Mouse (Mus musculus) MEL (cell line): ENCODE data around the gene Cbx8. TPM values are rescaled to one million over a fixed set of nuclear protein-coding genes. Genes with fewer than 3 reads are reported as not detected.

Experiments
- DNase-seq: peaks from one replicate; pipeline ENCODE4 v3.0.0; 2011; ENCODE audit warnings: low read depth, low spot score
- H3K27ac ChIP-seq: 2 replicates; pipeline ENCODE4 v1.5.1; 2012; ENCODE audit warnings: low read depth, mild to moderate bottlenecking, control low read depth, low read length, moderate library complexity; ENCODE audit not compliant: control insufficient read depth
- H3K27me3 ChIP-seq, 2 experiments: fragments of 150-350 bp in 1 of 2; sonication (generic) in 1 of 2; 2 replicates each; pipeline ENCODE4 v1.6.1; 2012; ENCODE audit warnings: low read length in 2 of 2, mild to moderate bottlenecking in 2 of 2, improper control_type of control experiment in 1 of 2, moderate library complexity in 1 of 2; ENCODE audit not compliant: insufficient read depth in 2 of 2, control insufficient read depth in 1 of 2
- H3K36me3 ChIP-seq, 2 experiments: 2 replicates each; pipeline ENCODE4 v1.6.1; 2012 to 2014; ENCODE audit warnings: low read length in 2 of 2, improper control_type of control experiment in 1 of 2, inconsistent platforms in 1 of 2, mild to moderate bottlenecking in 1 of 2; ENCODE audit not compliant: insufficient read depth in 2 of 2, control insufficient read depth in 1 of 2
- H3K4me1 ChIP-seq, 2 experiments: fragments of 150-350 bp in 1 of 2; sonication (generic) in 1 of 2; 2 replicates each; pipeline ENCODE4 v1.6.1; 2012; ENCODE audit warnings: low read length in 2 of 2, improper control_type of control experiment in 1 of 2, mild to moderate bottlenecking in 1 of 2; ENCODE audit not compliant: insufficient read depth in 2 of 2, control insufficient read depth in 1 of 2
- H3K4me3 ChIP-seq, 2 experiments: fragments of 150-350 bp in 1 of 2; sonication (generic) in 1 of 2; 2 replicates each; pipeline ENCODE4 v1.5.1; 2012; ENCODE audit warnings: low read depth in 2 of 2, low read length in 2 of 2, mild to moderate bottlenecking in 2 of 2, moderate library complexity in 2 of 2, control low read depth in 1 of 2, improper control_type of control experiment in 1 of 2; ENCODE audit not compliant: control insufficient read depth in 1 of 2, insufficient read depth in 1 of 2
- H3K79me2 ChIP-seq: 2 replicates; pipeline ENCODE4 v1.6.1; 2012; ENCODE audit warnings: mild to moderate bottlenecking, low read length, moderate library complexity; ENCODE audit not compliant: control insufficient read depth, poor library complexity, insufficient read depth
- H3K9ac ChIP-seq: 2 replicates; pipeline ENCODE4 v1.6.1; 2012; ENCODE audit warnings: low read depth, mild to moderate bottlenecking, control low read depth, low read length, moderate library complexity; ENCODE audit not compliant: control insufficient read depth, poor library complexity, severe bottlenecking
- H3K9me3 ChIP-seq: fragments of 150-350 bp; sonication (generic); replicated peaks from 2 replicates; pipeline ENCODE4 v1.6.1; 2012; ENCODE audit warnings: mild to moderate bottlenecking, low read length, improper control_type of control experiment, moderate library complexity; ENCODE audit not compliant: insufficient read depth
- BHLHE40 ChIP-seq: IDR thresholded peaks from 2 replicates; pipeline ENCODE4 v1.6.1; 2012; ENCODE audit warnings: low read depth, mild to moderate bottlenecking, inconsistent platforms, low read length, improper control_type of control experiment, borderline replicate concordance
- CHD1 ChIP-seq: IDR thresholded peaks from 2 replicates; pipeline ENCODE4 v1.6.1; 2012; ENCODE audit warnings: low read depth, mild to moderate bottlenecking, inconsistent platforms, low read length, improper control_type of control experiment
- CHD2 ChIP-seq: IDR thresholded peaks from 2 replicates; pipeline ENCODE4 v1.6.1; 2011; ENCODE audit warnings: low read length, improper control_type of control experiment
- CTCF ChIP-seq, 3 experiments: IDR thresholded peaks in 2 of 3; conservative IDR thresholded peaks in 1 of 3; 2 replicates each; pipeline ENCODE4 v1.5.1; 2011 to 2012; ENCODE audit warnings: low read length in 3 of 3, low read depth in 2 of 3, mild to moderate bottlenecking in 2 of 3, improper control_type of control experiment in 1 of 3, inconsistent platforms in 1 of 3, mixed read lengths in 1 of 3, moderate library complexity in 1 of 3; ENCODE audit not compliant: control insufficient read depth in 1 of 3, insufficient read depth in 1 of 3, poor library complexity in 1 of 3, severe bottlenecking in 1 of 3
- E2F4 ChIP-seq: IDR thresholded peaks from 2 replicates; pipeline ENCODE4 v1.6.1; 2011; ENCODE audit warnings: low read depth, low read length, improper control_type of control experiment, borderline replicate concordance
- ELF1 ChIP-seq: IDR thresholded peaks from 2 replicates; pipeline ENCODE4 v1.6.1; 2014; ENCODE audit warnings: low read depth, mild to moderate bottlenecking, inconsistent platforms, low read length, improper control_type of control experiment, moderate library complexity
- EP300 ChIP-seq, 2 experiments: IDR thresholded peaks; 2 replicates each; pipeline ENCODE4 v1.6.1; 2011; ENCODE audit warnings: improper control_type of control experiment in 2 of 2, low read length in 2 of 2, low read depth in 1 of 2, mild to moderate bottlenecking in 1 of 2
- ETS1 ChIP-seq: IDR thresholded peaks from 2 replicates; pipeline ENCODE4 v1.6.1; 2012; ENCODE audit warnings: low read depth, mild to moderate bottlenecking, inconsistent platforms, low read length, improper control_type of control experiment, moderate library complexity
- GABPA ChIP-seq: IDR thresholded peaks from 2 replicates; pipeline ENCODE4 v1.6.1; 2012; ENCODE audit warnings: low read depth, mild to moderate bottlenecking, inconsistent platforms, low read length, improper control_type of control experiment, moderate library complexity
- GATA1 ChIP-seq: IDR thresholded peaks from 2 replicates; pipeline ENCODE4 v1.6.1; 2011; ENCODE audit warnings: low read depth, low read length, improper control_type of control experiment
- HCFC1 ChIP-seq: IDR thresholded peaks from 2 replicates; pipeline ENCODE4 v1.6.1; 2012; ENCODE audit warnings: low read depth, mild to moderate bottlenecking, inconsistent platforms, low read length, improper control_type of control experiment, moderate library complexity
- JUND ChIP-seq: IDR thresholded peaks from 2 replicates; pipeline ENCODE4 v1.6.1; 2011; ENCODE audit warnings: low read depth, mild to moderate bottlenecking, improper control_type of control experiment, low read length
- MAX ChIP-seq: IDR thresholded peaks from 2 replicates; pipeline ENCODE4 v1.6.1; 2011; ENCODE audit warnings: low read length, improper control_type of control experiment
- MAZ ChIP-seq: IDR thresholded peaks from 2 replicates; pipeline ENCODE4 v1.6.1; 2012; ENCODE audit warnings: low read depth, mild to moderate bottlenecking, inconsistent platforms, low read length, improper control_type of control experiment
- MEF2A ChIP-seq: IDR thresholded peaks from 2 replicates; pipeline ENCODE4 v1.6.1; 2014; ENCODE audit warnings: low read depth, mild to moderate bottlenecking, inconsistent platforms, low read length, improper control_type of control experiment; ENCODE audit not compliant: poor library complexity, insufficient replicate concordance, severe bottlenecking; ENCODE audit errors: extremely low read depth
- MXI1 ChIP-seq: IDR thresholded peaks from 2 replicates; pipeline ENCODE4 v1.6.1; 2011; ENCODE audit warnings: mild to moderate bottlenecking, low read depth, low read length, improper control_type of control experiment
- MYB ChIP-seq: IDR thresholded peaks from 2 replicates; pipeline ENCODE4 v1.6.1; 2011; ENCODE audit warnings: mild to moderate bottlenecking, low read depth, low read length, improper control_type of control experiment
- MYC ChIP-seq: IDR thresholded peaks from 2 replicates; pipeline ENCODE4 v1.6.1; 2011; ENCODE audit warnings: low read depth, mild to moderate bottlenecking, low read length, improper control_type of control experiment, moderate library complexity
- NRF1 ChIP-seq: IDR thresholded peaks from 2 replicates; pipeline ENCODE4 v1.6.1; 2014; ENCODE audit warnings: low read depth, mild to moderate bottlenecking, inconsistent platforms, low read length, improper control_type of control experiment, moderate library complexity; ENCODE audit not compliant: poor library complexity, insufficient read depth, severe bottlenecking
- POLR2A ChIP-seq, 2 experiments: IDR thresholded peaks; 2 replicates each; pipeline ENCODE4 v1.6.1; 2011 to 2012; ENCODE audit warnings: low read length in 2 of 2, mild to moderate bottlenecking in 2 of 2, control low read depth in 1 of 2, improper control_type of control experiment in 1 of 2, low read depth in 1 of 2, moderate library complexity in 1 of 2; ENCODE audit not compliant: control insufficient read depth in 1 of 2, insufficient read depth in 1 of 2, poor library complexity in 1 of 2
- POLR2AphosphoS2 ChIP-seq: IDR thresholded peaks from 2 replicates; pipeline ENCODE4 v1.6.1; 2011; ENCODE audit warnings: low read length, improper control_type of control experiment
- POLR2AphosphoS5 ChIP-seq: IDR thresholded peaks from 2 replicates; pipeline ENCODE4 v1.6.1; 2012; ENCODE audit warnings: low read depth, borderline replicate concordance, mild to moderate bottlenecking, inconsistent platforms, low read length, moderate library complexity, mixed read lengths
- RAD21 ChIP-seq: IDR thresholded peaks from 2 replicates; pipeline ENCODE4 v1.6.1; 2011; ENCODE audit warnings: mild to moderate bottlenecking, low read depth, low read length, improper control_type of control experiment
- RCOR1 ChIP-seq: IDR thresholded peaks from 2 replicates; pipeline ENCODE4 v1.6.1; 2012; ENCODE audit warnings: low read depth, mild to moderate bottlenecking, inconsistent platforms, low read length, improper control_type of control experiment
- SIN3A ChIP-seq: IDR thresholded peaks from 2 replicates; pipeline ENCODE4 v1.6.1; 2012; ENCODE audit warnings: low read length, improper control_type of control experiment, inconsistent platforms
- SMC3 ChIP-seq: IDR thresholded peaks from 2 replicates; pipeline ENCODE4 v1.6.1; 2011; ENCODE audit warnings: low read depth, low read length, improper control_type of control experiment
- TAL1 ChIP-seq: IDR thresholded peaks from 2 replicates; pipeline ENCODE4 v1.6.1; 2012; ENCODE audit warnings: mild to moderate bottlenecking, inconsistent platforms, low read length, moderate library complexity, mixed read lengths
- TBP ChIP-seq: IDR thresholded peaks from 2 replicates; pipeline ENCODE4 v1.8.0; 2011; ENCODE audit warnings: low read depth, low read length, improper control_type of control experiment
- TCF12 ChIP-seq: IDR thresholded peaks from 2 replicates; pipeline ENCODE4 v1.6.1; 2014; ENCODE audit warnings: low read depth, mild to moderate bottlenecking, inconsistent platforms, low read length, improper control_type of control experiment, moderate library complexity
- UBTF ChIP-seq: IDR thresholded peaks from 2 replicates; pipeline ENCODE4 v1.6.1; 2012; ENCODE audit warnings: low read depth, mild to moderate bottlenecking, inconsistent platforms, low read length, improper control_type of control experiment, moderate library complexity, borderline replicate concordance; ENCODE audit not compliant: insufficient read depth
- USF1 ChIP-seq: IDR thresholded peaks from 2 replicates; pipeline ENCODE4 v1.6.1; 2014; ENCODE audit warnings: low read depth, mild to moderate bottlenecking, inconsistent platforms, low read length, improper control_type of control experiment, moderate library complexity
- USF2 ChIP-seq, 2 experiments: IDR thresholded peaks; 2 replicates each; pipeline ENCODE4 v1.6.1; 2011 to 2012; ENCODE audit warnings: improper control_type of control experiment in 2 of 2, low read length in 2 of 2, borderline replicate concordance in 1 of 2, inconsistent platforms in 1 of 2, low read depth in 1 of 2, mild to moderate bottlenecking in 1 of 2; ENCODE audit not compliant: insufficient read depth in 1 of 2
- ZC3H11A ChIP-seq: IDR thresholded peaks from 2 replicates; pipeline ENCODE4 v1.6.1; 2012; ENCODE audit warnings: low read depth, mild to moderate bottlenecking, inconsistent platforms, low read length, improper control_type of control experiment
- ZKSCAN1 ChIP-seq: IDR thresholded peaks from 2 replicates; pipeline ENCODE4 v1.6.1; 2012; ENCODE audit warnings: low read depth, mild to moderate bottlenecking, inconsistent platforms, low read length, improper control_type of control experiment, moderate library complexity
- ZMIZ1 ChIP-seq: IDR thresholded peaks from 2 replicates; pipeline ENCODE4 v1.6.1; 2012; ENCODE audit warnings: low read depth, mild to moderate bottlenecking, inconsistent platforms, low read length, improper control_type of control experiment, moderate library complexity
- polyA plus RNA-seq, 2 experiments: library from polyadenylated mRNA; stranded (reverse) in 1 of 2; unstranded in 1 of 2; fragments of >175 nt in 1 of 2; fragments of >200 nt in 1 of 2; gene quantifications; 2 replicates each; pipeline versions ENCODE4 v1.2.1 to v1.2.4; 2012; ENCODE audit warnings: low replicate concordance in 2 of 2, low read depth in 1 of 2; ENCODE audit not compliant: insufficient read length in 2 of 2, insufficient read depth in 1 of 2, missing spikeins in 1 of 2
- total RNA-seq: library from RNA; depleted of rRNA; stranded (reverse); fragments of 300-350 nt; gene quantifications from 2 replicates; pipeline ENCODE4 v1.2.3, GENCODE M21; 2012

The Cbx8 gene
- total and polyA plus RNA-seq, 3 experiments = 5.7 to 11.3 TPM; not detected in 1

DNA sequence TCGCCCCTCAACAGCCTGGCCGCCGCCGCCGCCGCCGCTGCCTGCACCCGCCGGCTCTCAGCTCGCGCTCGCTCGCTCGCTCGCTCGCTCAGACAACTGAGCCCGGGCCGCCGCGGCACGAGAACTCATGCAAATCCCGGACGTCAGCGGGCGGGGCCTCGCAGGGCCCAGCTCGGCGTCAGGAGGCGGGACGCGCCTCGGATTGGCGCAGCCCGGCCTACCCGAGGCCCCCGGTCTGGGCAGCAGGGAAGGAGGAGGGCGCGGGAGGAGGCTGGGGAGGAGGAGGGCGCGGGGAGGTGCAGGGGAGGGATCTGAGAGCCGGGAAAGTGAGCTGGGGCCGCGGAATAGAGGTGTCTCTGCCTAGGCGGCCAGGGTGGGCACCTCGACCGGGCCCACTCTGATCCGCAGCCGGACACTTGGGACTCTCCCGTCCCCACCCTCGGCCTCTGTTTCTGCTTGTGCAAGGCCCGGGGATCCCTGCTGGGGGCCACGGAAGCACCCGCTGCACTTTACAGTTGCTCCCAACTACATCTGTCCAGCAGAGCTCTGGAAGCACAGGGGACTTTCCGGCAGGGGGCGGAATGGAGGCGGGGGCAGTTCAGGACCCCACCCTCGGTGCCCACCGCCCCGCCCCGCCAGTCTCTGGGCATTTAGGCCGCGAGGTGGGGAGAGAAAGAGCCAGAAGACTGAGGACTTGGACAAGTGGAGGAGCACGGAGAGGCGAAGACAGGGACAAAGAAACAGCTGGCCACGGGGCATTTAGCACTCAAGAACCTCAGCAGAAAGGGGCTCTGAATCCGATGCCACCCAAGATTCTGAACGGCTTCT is 45.6 kb upstream of the Cbx8 start, which contains the start of gene Cbx4:
TSS of gene Cbx4 (minus strand) at position 78 of the 828 bp plus-strand sequence.
- Histone ChIP-seq H3K27ac (peak within 1 kb of the TSS; percentile 80), H3K36me3 (peaks cover 0 to 7% of the 10 kb centered on the region in 2 experiments; a peak in 1 of 4 replicates), H3K9ac (peak within 1 kb of the TSS; percentile 95), H3K9me3 (no peaks in the 10 kb centered on the region), H3K79me2 (peaks cover 23% of the 10 kb centered on the region), H3K27me3 (no peaks in the 10 kb centered on the region), H3K4me1 (peaks cover 0 to 14% of the 10 kb centered on the region in 2 experiments; a peak in 1 of 4 replicates), H3K4me3 (peak within 1 kb of the TSS; percentile 94 to 95)
- peak; percentile 98 for DNase-seq
- TF ChIP-seq NRF1 (peak; percentile 58), E2F4 (no peak), ZKSCAN1 (no peak), TAL1 (no peak), TBP (peak; percentile 83), MAX (no peak), CHD1 (no peak), POLR2A (IDR thresholded peaks at IDR 0.05; ENCODE audit: control insufficient read depth in 1 of 2, insufficient read depth in 1 of 2, low read depth in 1 of 2, low read length in 2 of 2, poor library complexity in 1 of 2) (peak; percentile 85 to 97; a peak in 3 of 4 replicates), POLR2AphosphoS5 (no peak), GABPA (no peak), RAD21 (no peak), USF2 (IDR thresholded peaks at IDR 0.05; ENCODE audit: borderline replicate concordance in 1 of 2, insufficient read depth in 1 of 2, low read depth in 1 of 2, low read length in 2 of 2) (no peak), SIN3A (no peak; the same call in 1 of the 2 replicates), EP300 (IDR thresholded peaks at IDR 0.05; ENCODE audit: low read depth in 1 of 2, low read length in 2 of 2) (no peak), CTCF (IDR thresholded peaks at IDR 0.05 in 2 of 3, conservative IDR thresholded peaks at IDR 0.05 in 1 of 3; ENCODE audit: control insufficient read depth in 1 of 3, insufficient read depth in 1 of 3, low read depth in 2 of 3, low read length in 3 of 3, poor library complexity in 1 of 3, severe bottlenecking in 1 of 3) (peak; percentile 8 to 59 (median 35); a peak in 4 of 6 replicates), USF1 (no peak), BHLHE40 (peak; percentile 59; the same call in 1 of the 2 replicates), JUND (no peak), UBTF (no peak), CHD2 (no peak), ETS1 (peak; percentile 59), RCOR1 (no peak), ZMIZ1 (peak; percentile 97), MYC (no peak), TCF12 (peak; percentile 77), HCFC1 (peak; percentile 66), MXI1 (peak; percentile 70; the same call in 1 of the 2 replicates), GATA1 (no peak), SMC3 (no peak), MYB (no peak), POLR2AphosphoS2 (peak; percentile 87; the same call in 1 of the 2 replicates), MEF2A (no peak), ELF1 (no peak), ZC3H11A (no peak), MAZ (peak; percentile 87)
